Mouse (Mus musculus): Measurements from ENCODE around the gene Bag6. TPM values are rescaled to one million over a fixed set of nuclear protein-coding genes. Genes with fewer than 3 reads are reported as not detected.

Bag6 gene
- total and polyA plus RNA-seq, 3 experiments, result 140 to 252 (median 216) TPM

GRCm38 (mm10) chr17:35090166-35090932, 44.6 kb upstream of the Bag6 start:
- peak; percentile 42 to 43 for DNase-seq
- Histone ChIP-seq H3K4me1 (ENCODE audit: control insufficient read depth, insufficient read depth, low read length) (peaks cover 1% of the 10 kb centered on the region; the same call in 1 of the 2 replicates), H3K36me3 (ENCODE audit: control insufficient read depth, insufficient read depth, low read length) (no peaks in the 10 kb centered on the region), H3K9ac (ENCODE audit: low read depth, low read length) (peak overlapping the region; percentile 11), H3K4me3 (peak overlapping the region; percentile 95), H3K27ac (peak overlapping the region; percentile 99), H3K79me2 (replicated peaks; ENCODE audit: control insufficient read depth, insufficient read depth, low read length) (no peaks in the 10 kb centered on the region), H3K27me3 (ENCODE audit: control insufficient read depth, insufficient read depth, low read length) (no peaks in the 10 kb centered on the region)
- WGBS, result 32% methylated on average over 8 of the region's 8 CpGs
- TF ChIP-seq EP300 (IDR thresholded peaks at IDR 0.05; ENCODE audit: insufficient read depth, low read depth, low read length) (no peak), CTCF (IDR thresholded peaks at IDR 0.05) (no peak), POLR2A (IDR thresholded peaks at IDR 0.05; ENCODE audit: insufficient read depth, low read depth, low read length) (no peak)
- intact Hi-C loops (cut with DNase I), result loop anchor here (2.0 kb wide), 1 partner anchor 30 kb away; the partner anchor contains the start of gene Gpank1

- intact Hi-C loops (cut with DNase I), result no loop called here
- TF ChIP-seq POLR2A (IDR thresholded peaks at IDR 0.05; ENCODE audit: insufficient read depth, low read depth, low read length) (no peak), CTCF (IDR thresholded peaks at IDR 0.05) (no peak), EP300 (IDR thresholded peaks at IDR 0.05; ENCODE audit: insufficient read depth, low read depth, low read length) (no peak)
- no peak overlapping the region for H3K27ac ChIP-seq
- 82% methylated on average over 14 of the region's 14 CpGs for WGBS
- no peak for DNase-seq
- H3K4me3 ChIP-seq, result no peak overlapping the region
- no peak overlapping the region for H3K9ac ChIP-seq (ENCODE audit: low read depth, low read length)
- no peaks in the 10 kb centered on the region for H3K79me2 ChIP-seq (replicated peaks; ENCODE audit: control insufficient read depth, insufficient read depth, low read length)
- no peaks in the 10 kb centered on the region for H3K27me3 ChIP-seq (ENCODE audit: control insufficient read depth, insufficient read depth, low read length)
- H3K4me1 ChIP-seq (ENCODE audit: control insufficient read depth, insufficient read depth, low read length), result peaks cover 1% of the 10 kb centered on the region; the same call in 1 of the 2 replicates
- no peaks in the 10 kb centered on the region for H3K36me3 ChIP-seq (ENCODE audit: control insufficient read depth, insufficient read depth, low read length)
Observed at GRCm38 (mm10) chr17:35092403-35093198, 42.4 kb upstream of the Bag6 start.

GRCm38 (mm10) chr17:35094475-35095365, 40.3 kb upstream of the Bag6 start:
- intact Hi-C loops (cut with DNase I), result no loop called here
- Histone ChIP-seq H3K79me2 (replicated peaks; ENCODE audit: control insufficient read depth, insufficient read depth, low read length) (no peaks in the 10 kb centered on the region), H3K9ac (ENCODE audit: low read depth, low read length) (no peak overlapping the region), H3K4me3 (no peak overlapping the region), H3K36me3 (ENCODE audit: control insufficient read depth, insufficient read depth, low read length) (no peaks in the 10 kb centered on the region), H3K4me1 (ENCODE audit: control insufficient read depth, insufficient read depth, low read length) (peaks cover 1% of the 10 kb centered on the region; the same call in 1 of the 2 replicates), H3K27me3 (ENCODE audit: control insufficient read depth, insufficient read depth, low read length) (no peaks in the 10 kb centered on the region), H3K27ac (no peak overlapping the region)
- no peak for DNase-seq
- WGBS, result 73% methylated on average over 15 of the region's 15 CpGs
- no peak for TF ChIP-seq EP300 (IDR thresholded peaks at IDR 0.05; ENCODE audit: insufficient read depth, low read depth, low read length)
- no peak for TF ChIP-seq POLR2A (IDR thresholded peaks at IDR 0.05; ENCODE audit: insufficient read depth, low read depth, low read length)
- no peak for TF ChIP-seq CTCF (IDR thresholded peaks at IDR 0.05)

- intact Hi-C loops (cut with DNase I), result no loop called here
- Histone ChIP-seq H3K36me3 (ENCODE audit: control insufficient read depth, insufficient read depth, low read length) (no peaks in the 10 kb centered on the region), H3K4me3 (no peak overlapping the region), H3K9ac (ENCODE audit: low read depth, low read length) (no peak overlapping the region), H3K79me2 (replicated peaks; ENCODE audit: control insufficient read depth, insufficient read depth, low read length) (no peaks in the 10 kb centered on the region), H3K27me3 (ENCODE audit: control insufficient read depth, insufficient read depth, low read length) (no peaks in the 10 kb centered on the region), H3K4me1 (ENCODE audit: control insufficient read depth, insufficient read depth, low read length) (no peaks in the 10 kb centered on the region), H3K27ac (no peak overlapping the region)
- DNase-seq, result no peak
- WGBS, result 85% methylated on average over 12 of the region's 12 CpGs
- TF ChIP-seq POLR2A (IDR thresholded peaks at IDR 0.05; ENCODE audit: insufficient read depth, low read depth, low read length) (no peak), CTCF (IDR thresholded peaks at IDR 0.05) (no peak), EP300 (IDR thresholded peaks at IDR 0.05; ENCODE audit: insufficient read depth, low read depth, low read length) (no peak)
Observed at GRCm38 (mm10) chr17:35096597-35096996, 38.4 kb upstream of the Bag6 start.

- TF ChIP-seq POLR2A (IDR thresholded peaks at IDR 0.05; ENCODE audit: insufficient read depth, low read depth, low read length) (no peak), EP300 (IDR thresholded peaks at IDR 0.05; ENCODE audit: insufficient read depth, low read depth, low read length) (no peak), CTCF (IDR thresholded peaks at IDR 0.05) (peak; percentile 39)
- WGBS, result 84% methylated on average over 12 of the region's 12 CpGs
- Histone ChIP-seq H3K36me3 (ENCODE audit: control insufficient read depth, insufficient read depth, low read length) (no peaks in the 10 kb centered on the region), H3K4me1 (ENCODE audit: control insufficient read depth, insufficient read depth, low read length) (no peaks in the 10 kb centered on the region), H3K79me2 (replicated peaks; ENCODE audit: control insufficient read depth, insufficient read depth, low read length) (no peaks in the 10 kb centered on the region), H3K27ac (no peak overlapping the region), H3K4me3 (no peak overlapping the region), H3K27me3 (ENCODE audit: control insufficient read depth, insufficient read depth, low read length) (no peaks in the 10 kb centered on the region), H3K9ac (ENCODE audit: low read depth, low read length) (no peak overlapping the region)
- intact Hi-C loops (cut with DNase I), result no loop called here
- no peak for DNase-seq
Observed at GRCm38 (mm10) chr17:35097164-35097655, 37.8 kb upstream of the Bag6 start.
